Mouse (Mus musculus) midbrain, postnatal 0 days (tissue): ENCODE results near the gene 4430402I18Rik. TPM values are rescaled to one million over a fixed set of nuclear protein-coding genes. Genes with fewer than 3 reads are reported as not detected.

Experiments used
- ATAC-seq: fragments of 200-750 bp; cut with Nextera tagmentation; 2 replicates; pipeline ENCODE4 v1.8.0; 2017; ENCODE audit warnings: moderate number of reproducible peaks, mild to moderate bottlenecking, moderate TSS enrichment, moderate library complexity; ENCODE audit not compliant: low FRiP score
- DNase-seq: peaks from one replicate; pipeline ENCODE4 v3.0.0-alpha.2; 2015; ENCODE audit warnings: low spot score
- H3K27ac ChIP-seq: fragments of 300-500 bp; sonication (generic); 2 replicates; pipeline ENCODE4 v1.5.1; 2014; ENCODE audit warnings: low read depth, mild to moderate bottlenecking, low read length, mixed read lengths
- H3K27me3 ChIP-seq: fragments of 300-500 bp; sonication (generic); 2 replicates; pipeline ENCODE4 v1.6.1; 2014; ENCODE audit warnings: low read length, control low read depth, mixed read lengths; ENCODE audit not compliant: insufficient read depth
- H3K36me3 ChIP-seq: fragments of 300-500 bp; sonication (generic); 2 replicates; pipeline ENCODE4 v1.6.1; 2014; ENCODE audit warnings: low read length, control low read depth, mixed read lengths; ENCODE audit not compliant: insufficient read depth
- H3K4me1 ChIP-seq: fragments of 300-500 bp; sonication (generic); 2 replicates; pipeline ENCODE4 v1.6.1; 2014; ENCODE audit warnings: mild to moderate bottlenecking, control low read depth, antibody characterized with exemption, low read length, mixed read lengths; ENCODE audit not compliant: insufficient read depth
- H3K4me2 ChIP-seq: fragments of 300-500 bp; sonication (generic); 2 replicates; pipeline ENCODE4 v1.6.1; 2014; ENCODE audit warnings: low read depth, mild to moderate bottlenecking, low read length, mixed read lengths; ENCODE audit not compliant: poor library complexity, severe bottlenecking
- H3K4me3 ChIP-seq: fragments of 300-500 bp; sonication (generic); 2 replicates; pipeline ENCODE4 v1.5.1; 2014; ENCODE audit warnings: low read depth, mild to moderate bottlenecking, low read length, moderate library complexity
- H3K9ac ChIP-seq: fragments of 300-500 bp; sonication (generic); replicated peaks from 2 replicates; pipeline ENCODE4 v1.6.1; 2014; ENCODE audit warnings: mild to moderate bottlenecking, low read length, moderate library complexity, mixed read lengths; ENCODE audit not compliant: poor library complexity, severe bottlenecking
- H3K9me3 ChIP-seq: fragments of 300-500 bp; sonication (generic); 2 replicates; pipeline ENCODE4 v1.6.1; 2016; ENCODE audit warnings: low read length, control low read depth
- CTCF ChIP-seq: IDR thresholded peaks from 2 replicates; pipeline ENCODE4 v1.5.1; 2016; ENCODE audit warnings: antibody characterized with exemption, mild to moderate bottlenecking
- WGBS: fragments of 180-500 bp; shearing (Covaris S2); extraction: QIAGEN DNeasy Blood & Tissue Kit; methylation state at CpG from one replicate; pipeline ENCODE4 v1.1.7; 2014; 5-methylcytosine and 5-hydroxymethylcytosine counted together
- polyA plus RNA-seq: library from polyadenylated mRNA; unstranded; fragments of >200 nt; fragmentation: Nextera tagmentation; extraction: Ambion mirVana; gene quantifications from 2 replicates; pipeline ENCODE4 v1.2.1, GENCODE M21; 2015
- total RNA-seq: library from RNA; depleted of rRNA; stranded (reverse); fragments of >200 nt; gene quantifications from 2 replicates; pipeline ENCODE4 v1.2.3, GENCODE M21; 2014

The 4430402I18Rik gene
- total and polyA plus RNA-seq, 2 experiments from 2014 or later: 2.1 to 2.3 TPM

GRCm38 (mm10) chr19:28916492-28916891 is 51.1 kb downstream of the 4430402I18Rik start:
- H3K4me3 ChIP-seq: no peak overlapping the region
- no peak overlapping the region for H3K4me2 ChIP-seq
- no peak for TF ChIP-seq CTCF
- H3K4me1 ChIP-seq: no peaks in the 10 kb centered on the region
- no peaks in the 10 kb centered on the region for H3K9me3 ChIP-seq
- H3K36me3 ChIP-seq: peaks cover 8% of the 10 kb centered on the region
- H3K27ac ChIP-seq: no peak overlapping the region
- H3K9ac ChIP-seq: no peak overlapping the region
- ATAC-seq (no peak), DNase-seq (no peak)
- no peaks in the 10 kb centered on the region for H3K27me3 ChIP-seq
- WGBS: 67% methylated on average over 4 of the region's 4 CpGs

DNA sequence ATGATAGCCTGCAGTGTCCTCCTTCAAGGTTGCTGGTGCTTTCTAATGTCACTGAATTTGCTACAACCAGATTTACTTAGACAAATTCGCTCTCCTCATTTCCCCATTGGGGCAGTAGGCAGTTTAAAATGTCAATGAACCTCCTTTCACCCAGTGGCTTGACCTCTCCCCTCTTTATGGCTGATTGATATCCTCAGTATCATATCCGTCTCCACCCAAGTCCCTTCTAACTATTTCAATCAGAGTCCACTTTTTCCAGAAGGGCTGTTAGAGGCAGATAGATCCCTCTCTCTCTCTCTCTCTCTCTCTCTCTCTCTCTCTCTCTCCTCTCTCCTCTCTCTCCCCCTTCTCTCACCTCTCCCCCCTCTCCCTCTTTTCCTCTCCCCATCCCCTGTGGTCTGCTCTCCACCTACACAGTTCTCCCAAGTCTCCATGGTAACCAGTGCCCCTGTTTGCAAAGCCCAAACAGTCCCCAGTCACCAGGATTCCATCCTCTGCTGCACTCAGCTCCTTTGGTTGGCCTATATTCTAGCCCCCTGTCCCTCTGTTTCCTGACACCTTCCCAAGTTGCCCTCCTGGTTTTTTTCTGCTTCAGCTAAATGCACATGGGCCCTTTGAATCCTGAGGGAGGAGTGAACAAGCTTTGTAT is 51.9 kb downstream of the 4430402I18Rik start:
- no peak for TF ChIP-seq CTCF
- Histone ChIP-seq H3K4me2 (no peak overlapping the region), H3K4me1 (no peaks in the 10 kb centered on the region), H3K9ac (no peak overlapping the region), H3K27ac (no peak overlapping the region), H3K4me3 (no peak overlapping the region), H3K9me3 (no peaks in the 10 kb centered on the region), H3K27me3 (no peaks in the 10 kb centered on the region), H3K36me3 (peaks cover 11% of the 10 kb centered on the region)
- ATAC-seq: no peak
- peak; percentile 9 for DNase-seq
- 66% methylated on average over 2 of the region's 2 CpGs for WGBS

GRCm38 (mm10) chr19:28914598-28914997 is 53.0 kb downstream of the 4430402I18Rik start:
- peaks cover 17% of the 10 kb centered on the region for H3K36me3 ChIP-seq
- no peak for TF ChIP-seq CTCF
- no peak overlapping the region for H3K9ac ChIP-seq
- no peak overlapping the region for H3K4me3 ChIP-seq
- no peak overlapping the region for H3K4me2 ChIP-seq
- no peak for ATAC-seq
- H3K4me1 ChIP-seq: no peaks in the 10 kb centered on the region
- H3K27ac ChIP-seq: no peak overlapping the region
- no peaks in the 10 kb centered on the region for H3K27me3 ChIP-seq
- 77% methylated on average over 6 of the region's 6 CpGs for WGBS
- no peak for DNase-seq
- no peaks in the 10 kb centered on the region for H3K9me3 ChIP-seq

GRCm38 (mm10) chr19:28908693-28909092 is 58.9 kb downstream of the 4430402I18Rik start:
- no peak overlapping the region for H3K4me2 ChIP-seq
- ATAC-seq (no peak), DNase-seq (no peak)
- no peaks in the 10 kb centered on the region for H3K27me3 ChIP-seq
- no peaks in the 10 kb centered on the region for H3K9me3 ChIP-seq
- H3K36me3 ChIP-seq: peaks cover 42% of the 10 kb centered on the region
- H3K4me1 ChIP-seq: no peaks in the 10 kb centered on the region
- no peak overlapping the region for H3K9ac ChIP-seq
- no peak overlapping the region for H3K27ac ChIP-seq
- TF ChIP-seq CTCF: no peak
- 80% methylated on average over 9 of the region's 9 CpGs for WGBS
- H3K4me3 ChIP-seq: no peak overlapping the region

GRCm38 (mm10) chr19:28908186-28908585 is 59.4 kb downstream of the 4430402I18Rik start:
- no peak for DNase-seq
- WGBS: 67% methylated on average over 4 of the region's 4 CpGs

DNA sequence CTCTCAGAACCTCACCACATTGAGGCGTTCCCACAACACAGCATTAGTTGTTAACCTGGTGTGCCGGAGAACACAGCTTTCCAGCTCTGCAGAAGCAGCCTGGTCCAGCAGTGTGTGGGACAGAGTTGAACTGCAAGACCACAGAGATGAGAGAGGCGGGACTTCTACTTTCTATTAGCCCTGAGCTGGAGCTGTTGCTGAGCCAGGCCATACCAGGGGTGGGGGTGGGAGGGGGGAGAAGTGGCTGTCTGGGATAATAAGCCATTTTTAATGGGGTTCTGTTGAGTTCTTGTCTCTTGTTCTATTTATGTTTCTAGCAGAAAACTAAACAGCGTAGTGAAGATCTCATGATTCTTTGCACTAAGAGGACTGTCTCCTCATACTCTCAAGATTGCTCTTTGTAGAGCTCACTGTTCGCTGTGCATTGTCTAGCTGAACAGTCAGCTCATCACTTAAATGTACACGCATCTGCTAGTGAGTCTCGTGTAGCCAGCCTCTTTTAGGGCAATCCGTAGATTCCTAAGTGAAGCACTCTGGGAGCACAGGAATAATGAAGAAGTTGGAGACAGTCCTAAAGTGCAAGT is 64.0 kb downstream of the 4430402I18Rik start:
- ATAC-seq: no peak
- H3K4me1 ChIP-seq: no peaks in the 10 kb centered on the region
- DNase-seq: no peak
- no peaks in the 10 kb centered on the region for H3K27me3 ChIP-seq
- H3K4me3 ChIP-seq: no peak overlapping the region
- no peak overlapping the region for H3K27ac ChIP-seq
- 91% methylated on average over 8 of the region's 8 CpGs for WGBS
- H3K36me3 ChIP-seq: peaks cover 24% of the 10 kb centered on the region
- H3K9ac ChIP-seq: no peak overlapping the region
- no peak for TF ChIP-seq CTCF
- H3K4me2 ChIP-seq: no peak overlapping the region
- no peaks in the 10 kb centered on the region for H3K9me3 ChIP-seq

More at GRCm38 (mm10) chr19:28908186-28908585, 59.4 kb downstream of the 4430402I18Rik start:
- TF ChIP-seq CTCF: no peak
- Histone ChIP-seq H3K36me3 (peaks cover 44% of the 10 kb centered on the region), H3K9ac (no peak overlapping the region), H3K4me1 (no peaks in the 10 kb centered on the region), H3K4me3 (no peak overlapping the region), H3K27me3 (no peaks in the 10 kb centered on the region), H3K4me2 (no peak overlapping the region), H3K27ac (no peak overlapping the region), H3K9me3 (no peaks in the 10 kb centered on the region)
- no peak for ATAC-seq
